Mouse (Mus musculus) cerebellum, adult 2 months (tissue): ENCODE results near the gene Eif5. TPM values are rescaled to one million over a fixed set of nuclear protein-coding genes. Genes with fewer than 3 reads are reported as not detected.

Source experiments
- DNase-seq, 2 experiments: peaks; one replicate each; pipeline ENCODE4 v3.0.0; 2021
- H3K27ac ChIP-seq: fragments of 200-500 bp; 2 replicates; pipeline ENCODE4 v1.5.1; 2012; ENCODE audit warnings: low read length, control low read depth, inconsistent platforms; ENCODE audit not compliant: insufficient read depth
- H3K27me3 ChIP-seq: fragments of 200-500 bp; 2 replicates; pipeline ENCODE4 v1.6.1; 2012; ENCODE audit warnings: inconsistent platforms, mild to moderate bottlenecking, low read length, moderate library complexity; ENCODE audit not compliant: control insufficient read depth, insufficient read depth
- H3K4me1 ChIP-seq: fragments of 200-500 bp; 2 replicates; pipeline ENCODE4 v1.6.1; 2011; ENCODE audit warnings: low read length; ENCODE audit not compliant: control insufficient read depth, insufficient read depth
- H3K4me3 ChIP-seq: fragments of 200-500 bp; replicated peaks from 2 replicates; pipeline ENCODE3; 2011; ENCODE audit warnings: mild to moderate bottlenecking, low read depth, low read length, control low read depth; ENCODE audit not compliant: insufficient read depth
- CTCF ChIP-seq: fragments of 200-500 bp; IDR thresholded peaks from 2 replicates; pipeline ENCODE4 v1.5.1; 2011; ENCODE audit warnings: low read depth, mild to moderate bottlenecking, control low read depth, low read length, moderate library complexity, borderline replicate concordance; ENCODE audit not compliant: insufficient read depth
- POLR2A ChIP-seq: fragments of 200-500 bp; IDR thresholded peaks from 2 replicates; pipeline ENCODE4 v1.6.1; 2011; ENCODE audit warnings: low read length, control low read depth, borderline replicate concordance; ENCODE audit not compliant: insufficient read depth
- WGBS: fragments of 180-500 bp; shearing (Covaris S2); methylation state at CpG from one replicate; pipeline ENCODE4 v1.1.7; 2018; 5-methylcytosine and 5-hydroxymethylcytosine counted together
- polyA plus RNA-seq: library from polyadenylated mRNA; depleted of rRNA; stranded (reverse); fragments of >200 nt; gene quantifications from 2 replicates; pipeline ENCODE4 v1.2.3, GENCODE M21; 2012

Eif5 gene
- polyA plus RNA-seq, 1 experiment = 176 TPM

DNA sequence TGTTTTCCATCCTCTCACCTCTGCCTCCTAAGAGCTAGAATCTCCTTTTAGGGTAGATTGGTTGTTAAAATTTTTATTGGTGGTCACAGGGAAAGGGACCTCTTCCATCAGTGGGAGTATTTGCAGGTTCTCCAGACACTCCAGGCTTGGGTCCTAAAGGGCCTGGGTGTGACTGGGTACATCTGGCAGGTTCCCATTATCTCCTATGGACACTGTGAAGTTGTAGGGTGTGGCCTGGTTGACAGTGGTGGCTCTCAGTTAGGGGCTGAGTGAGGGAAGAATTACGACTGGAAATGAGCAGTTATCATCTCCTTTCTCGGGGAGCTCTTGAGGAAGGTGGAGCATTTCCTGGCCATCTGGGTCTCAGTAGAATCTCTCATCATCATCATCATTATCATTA lies 20.8 kb downstream of the Eif5 start:
- Histone ChIP-seq H3K27me3 (no peaks in the 10 kb centered on the region), H3K27ac (no peak overlapping the region), H3K4me1 (no peaks in the 10 kb centered on the region), H3K4me3 (no peak overlapping the region)
- TF ChIP-seq CTCF (no peak), POLR2A (no peak)
- WGBS = 64% methylated on average over 2 of the region's 2 CpGs
- no peak for DNase-seq

GRCm38 (mm10) chr12:111559647-111560258 lies 21.9 kb downstream of the Eif5 start:
- H3K27ac ChIP-seq = no peak overlapping the region
- 60% methylated on average over 18 of the region's 18 CpGs for WGBS
- H3K4me3 ChIP-seq = no peak overlapping the region
- TF ChIP-seq CTCF (no peak), POLR2A (no peak)
- no peaks in the 10 kb centered on the region for H3K4me1 ChIP-seq
- no peak for DNase-seq
- H3K27me3 ChIP-seq = no peaks in the 10 kb centered on the region

GRCm38 (mm10) chr12:111560286-111560685 lies 22.5 kb downstream of the Eif5 start:
- DNase-seq = no peak
- Histone ChIP-seq H3K4me1 (no peaks in the 10 kb centered on the region), H3K27me3 (no peaks in the 10 kb centered on the region), H3K4me3 (no peak overlapping the region), H3K27ac (no peak overlapping the region)
- WGBS = 57% methylated on average over 5 of the region's 5 CpGs
- TF ChIP-seq CTCF = no peak
- no peak for TF ChIP-seq POLR2A

DNA sequence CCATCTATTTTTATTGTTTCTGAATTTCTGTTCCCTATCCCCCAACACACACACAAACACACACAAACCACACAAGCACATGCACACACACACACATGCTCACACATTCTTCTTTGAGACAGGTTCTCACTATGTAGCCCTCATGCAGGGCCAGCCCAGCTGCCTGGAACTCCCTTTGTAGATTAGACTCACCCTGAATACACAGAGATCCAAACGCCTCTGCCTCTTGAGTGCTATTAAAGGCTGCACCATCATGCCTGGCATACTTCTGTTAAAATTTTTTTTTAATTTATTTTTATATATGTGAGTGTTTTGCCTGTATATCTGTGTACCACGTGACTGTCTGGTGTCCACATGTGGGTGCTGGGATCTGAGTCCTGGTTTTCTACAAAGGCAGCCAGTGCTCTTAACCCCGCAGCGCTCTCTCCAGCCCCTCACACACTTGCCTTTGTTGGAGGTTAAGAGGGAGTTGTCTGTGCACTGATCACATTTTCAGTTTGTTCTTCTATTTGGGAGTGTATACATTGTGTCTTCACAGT lies 24.5 kb downstream of the Eif5 start:
- H3K27ac ChIP-seq = no peak overlapping the region
- no peaks in the 10 kb centered on the region for H3K27me3 ChIP-seq
- WGBS = 56% methylated on average over 4 of the region's 4 CpGs
- TF ChIP-seq POLR2A (no peak), CTCF (no peak)
- no peak overlapping the region for H3K4me3 ChIP-seq
- H3K4me1 ChIP-seq = no peaks in the 10 kb centered on the region
- DNase-seq = no peak

DNA sequence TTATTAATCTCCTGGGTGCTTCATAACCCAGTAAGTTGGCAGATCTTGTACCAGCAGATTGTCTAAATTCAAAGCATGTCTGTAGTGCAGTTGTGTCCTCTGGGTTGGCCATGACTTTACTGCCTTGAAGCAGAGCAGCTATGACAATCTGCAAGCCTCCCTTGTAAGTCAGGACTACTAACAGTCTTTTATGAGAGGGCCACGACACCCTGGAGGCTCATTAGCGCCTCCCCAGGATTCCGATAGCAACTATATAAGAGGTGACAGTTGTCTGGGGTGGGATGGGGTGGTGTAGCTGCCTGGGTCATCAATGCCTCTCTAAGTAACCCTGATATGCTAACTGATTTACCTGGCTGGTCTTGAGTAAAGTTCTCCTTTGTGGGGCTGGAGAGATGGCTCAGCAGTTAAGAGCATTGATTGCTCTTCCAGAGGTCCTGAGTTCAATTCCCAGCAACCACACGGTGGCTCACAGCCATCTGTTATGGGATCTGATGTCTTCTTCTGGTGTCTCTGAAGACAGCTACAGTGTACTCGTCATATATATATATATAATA lies 25.3 kb downstream of the Eif5 start:
- Histone ChIP-seq H3K27ac (no peak overlapping the region), H3K4me3 (no peak overlapping the region), H3K4me1 (no peaks in the 10 kb centered on the region), H3K27me3 (no peaks in the 10 kb centered on the region)
- 51% methylated on average over 5 of the region's 5 CpGs for WGBS
- TF ChIP-seq CTCF (no peak), POLR2A (no peak)
- DNase-seq = no peak

DNA sequence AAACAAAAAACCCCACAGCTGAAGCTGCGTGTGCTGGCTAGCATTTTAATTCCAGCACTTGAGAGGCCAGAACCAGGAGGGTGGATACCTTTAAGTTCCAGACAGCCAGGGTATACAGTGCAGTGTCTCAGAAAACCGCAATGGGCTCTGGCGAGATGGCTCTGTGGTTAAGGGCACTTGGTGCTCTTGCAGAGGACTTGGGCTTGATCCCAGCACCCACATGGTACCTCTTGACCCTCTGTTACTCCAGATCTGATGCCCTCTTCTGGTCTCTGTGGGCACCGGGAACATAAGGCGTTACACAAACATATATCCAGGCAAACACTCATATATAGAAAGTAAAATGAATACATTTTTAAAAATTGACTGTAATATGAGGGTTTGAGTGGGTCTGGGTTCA lies 27.5 kb downstream of the Eif5 start:
- H3K4me1 ChIP-seq = no peaks in the 10 kb centered on the region; the same call in 1 of the 2 replicates
- DNase-seq = no peak
- 60% methylated on average over 5 of the region's 5 CpGs for WGBS
- H3K4me3 ChIP-seq = no peak overlapping the region
- no peak overlapping the region for H3K27ac ChIP-seq
- H3K27me3 ChIP-seq = no peaks in the 10 kb centered on the region
- TF ChIP-seq POLR2A = no peak

DNA sequence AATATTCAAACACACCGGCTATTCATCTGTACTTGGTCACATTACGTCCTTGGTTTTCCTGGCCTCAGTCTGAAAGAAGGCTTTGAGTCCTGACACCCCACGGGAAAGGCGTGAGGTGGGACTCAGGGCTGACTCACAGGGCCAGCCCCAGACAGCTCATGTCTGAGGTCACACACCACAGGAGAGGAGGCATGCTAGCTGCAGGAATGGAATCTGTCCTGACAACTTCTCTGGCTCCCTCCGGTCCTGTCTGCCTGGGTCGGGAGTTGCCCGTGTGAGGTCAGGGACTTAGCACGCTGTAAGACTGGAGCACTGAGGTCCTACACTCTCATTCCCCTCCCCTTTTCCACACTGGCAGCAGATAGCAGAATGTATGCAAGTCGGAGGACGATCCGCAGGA lies 31.0 kb downstream of the Eif5 start:
- WGBS = 63% methylated on average over 11 of the region's 11 CpGs
- H3K4me3 ChIP-seq = no peak overlapping the region
- no peaks in the 10 kb centered on the region for H3K27me3 ChIP-seq
- no peak overlapping the region for H3K27ac ChIP-seq
- DNase-seq = no peak
- H3K4me1 ChIP-seq = peaks cover 6% of the 10 kb centered on the region
- no peak for TF ChIP-seq CTCF
- no peak for TF ChIP-seq POLR2A

DNA sequence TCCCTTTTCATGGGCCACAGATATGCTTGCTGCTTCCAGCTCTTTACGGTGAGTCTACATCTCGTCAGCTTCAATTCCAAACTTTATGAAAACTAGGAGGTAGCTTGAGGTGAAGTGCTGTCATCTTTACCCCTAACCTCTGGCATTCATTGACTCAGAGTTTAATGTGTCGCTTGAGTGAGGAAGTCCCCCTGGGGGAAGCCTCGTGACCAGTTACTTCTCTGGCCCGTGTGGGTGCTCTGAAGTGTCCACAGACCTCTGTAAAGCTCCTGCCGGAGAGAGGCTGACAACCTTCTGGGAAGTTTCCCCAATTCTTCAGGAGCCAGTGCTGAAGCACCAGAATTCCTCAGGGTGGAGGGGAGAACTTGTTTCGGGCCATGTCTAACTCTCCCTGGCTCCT lies 34.6 kb downstream of the Eif5 start:
- TF ChIP-seq CTCF = no peak
- TF ChIP-seq POLR2A = no peak
- H3K4me1 ChIP-seq = peaks cover 6% of the 10 kb centered on the region
- no peak overlapping the region for H3K27ac ChIP-seq
- 83% methylated on average over 7 of the region's 7 CpGs for WGBS
- H3K27me3 ChIP-seq = no peaks in the 10 kb centered on the region
- DNase-seq = no peak
- H3K4me3 ChIP-seq = no peak overlapping the region
